Mouse (Mus musculus) adrenal gland (tissue): ENCODE data around the gene Filip1.
"Not testable (repeated sequence)": the region's sequence is repeated elsewhere in the genome, so short reads cannot be mapped to it uniquely, and the experiment has no call there.

ENCODE experiments used
- intact Hi-C: fragments of 180-260 bp; cut with DNase I; formaldehyde crosslinking; loops from one replicate; pipeline ENCODE4 v1.15.1; 2025
- long read RNA-seq, 2 experiments: library from polyadenylated mRNA; unstranded; transcript quantifications; one replicate each; pipeline ENCODE4 v2.0.0; 2020; ENCODE audit warnings: borderline replicate concordance in 1 of 2; ENCODE audit not compliant: insufficient replicate concordance in 1 of 2

Filip1 gene
- long read RNA-seq, experiment 1, partial matches to known transcripts, result 19 of 26 reads
- long read RNA-seq, experiment 1, other reads (novel, unspliced or antisense), result 7 of 26 reads
- long read RNA-seq, experiment 2, partial matches to known transcripts, result 29 of 36 reads
- long read RNA-seq, experiment 2, other reads (novel, unspliced or antisense), result 7 of 36 reads

DNA sequence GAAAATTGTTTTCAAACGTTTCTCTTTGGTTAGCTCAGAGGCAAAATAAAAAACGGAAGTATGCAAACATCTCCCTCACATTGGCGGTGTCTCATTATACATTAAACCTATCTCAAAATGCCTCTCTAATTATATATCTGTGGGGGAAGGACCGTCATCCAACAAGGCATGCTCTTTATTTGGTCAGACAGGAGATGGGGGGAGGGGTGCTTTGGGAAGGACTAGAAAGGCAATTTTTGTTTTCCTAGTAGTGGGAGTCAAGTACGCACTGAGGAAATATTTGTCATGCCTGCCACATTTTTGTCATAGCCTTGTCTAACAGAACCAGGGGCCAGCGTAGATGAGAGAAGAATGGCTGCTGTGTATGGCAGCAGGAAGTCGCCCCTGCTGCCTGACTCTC, at the start of gene Filip1:
TSS of gene Filip1 (minus strand) at position 101 of the 400 bp plus-strand sequence.
- intact Hi-C loops, result no loop called here

DNA sequence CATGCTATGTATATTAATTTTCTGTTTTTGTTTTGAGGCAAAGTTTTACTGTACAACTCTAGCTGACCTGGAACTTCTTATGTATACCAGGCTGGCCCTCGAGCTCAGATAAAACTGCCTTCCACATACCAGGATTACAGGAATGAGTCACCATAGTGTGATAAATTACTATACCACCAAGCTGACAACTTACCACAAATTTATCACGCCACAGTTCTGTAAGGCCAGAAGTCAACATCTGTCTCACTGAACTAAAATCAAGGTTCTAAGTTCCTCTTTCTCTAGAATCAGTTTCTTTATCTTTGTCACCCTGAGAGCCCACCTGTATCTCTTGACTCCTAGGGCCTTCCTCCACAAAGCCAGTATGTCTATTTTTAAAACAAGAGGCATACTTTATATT, 45.0 kb upstream of the Filip1 start:
- intact Hi-C loops, result no loop called here

DNA sequence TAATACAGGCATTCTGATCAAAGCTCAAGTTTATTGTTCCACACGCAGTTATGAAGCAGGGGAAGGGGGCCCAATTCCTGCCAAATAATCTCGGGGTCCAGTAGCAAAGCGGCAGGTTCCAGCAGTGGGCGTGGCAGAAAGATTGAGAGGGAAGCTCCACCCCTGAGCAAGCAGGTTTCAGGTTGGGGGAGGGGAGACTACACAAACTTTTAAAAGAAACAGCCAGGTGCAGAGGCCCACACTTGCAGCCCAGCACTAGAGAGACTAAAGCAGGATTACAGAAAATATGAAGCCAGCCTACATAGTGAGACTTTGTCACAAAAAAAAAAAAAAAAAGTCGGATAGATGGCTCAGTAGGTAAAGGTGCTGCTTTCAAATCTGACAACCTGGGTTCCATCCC, 40.3 kb upstream of the Filip1 start:
- intact Hi-C loops, result no loop called here

DNA sequence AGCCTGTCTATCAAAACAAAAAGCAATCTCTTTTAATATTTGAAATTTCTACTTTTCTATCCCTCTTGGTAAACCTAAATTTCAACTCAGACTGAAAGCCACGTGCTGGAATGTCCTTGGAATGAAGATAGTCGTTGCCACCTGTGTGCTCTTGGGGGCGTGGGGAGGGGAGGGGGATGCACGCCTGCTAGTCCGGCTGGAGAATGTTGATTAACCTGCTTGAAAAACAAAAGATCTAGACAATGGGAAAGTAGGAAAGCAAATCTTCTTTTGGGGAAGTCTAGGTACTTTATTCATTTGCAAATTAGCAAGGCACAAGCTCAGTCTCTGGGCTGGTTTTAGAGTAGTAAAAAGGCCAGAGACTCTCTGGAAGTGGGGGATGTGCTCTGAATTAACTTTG, 36.6 kb upstream of the Filip1 start:
- intact Hi-C loops, result not testable (repeated sequence)

DNA sequence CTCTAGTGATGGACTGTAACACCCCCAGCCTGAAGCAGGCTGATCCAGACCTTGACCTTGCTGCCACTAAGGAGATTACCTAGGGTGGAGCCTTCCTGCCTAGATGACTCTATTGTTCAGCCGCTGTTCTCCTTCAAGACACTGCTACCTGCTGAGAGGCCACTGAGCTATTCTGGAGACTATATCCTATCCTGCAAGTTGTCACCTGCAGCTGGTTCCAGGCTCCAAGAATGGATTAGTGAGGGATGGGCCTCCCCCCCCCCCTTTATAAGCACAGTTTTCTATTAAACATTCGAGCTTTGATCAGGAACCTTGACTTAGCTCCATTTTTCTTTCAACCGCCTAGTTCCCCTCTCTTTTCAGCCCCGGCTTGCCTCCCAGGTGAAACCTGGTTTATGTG, 31.6 kb upstream of the Filip1 start:
- intact Hi-C loops, result not testable (repeated sequence)

DNA sequence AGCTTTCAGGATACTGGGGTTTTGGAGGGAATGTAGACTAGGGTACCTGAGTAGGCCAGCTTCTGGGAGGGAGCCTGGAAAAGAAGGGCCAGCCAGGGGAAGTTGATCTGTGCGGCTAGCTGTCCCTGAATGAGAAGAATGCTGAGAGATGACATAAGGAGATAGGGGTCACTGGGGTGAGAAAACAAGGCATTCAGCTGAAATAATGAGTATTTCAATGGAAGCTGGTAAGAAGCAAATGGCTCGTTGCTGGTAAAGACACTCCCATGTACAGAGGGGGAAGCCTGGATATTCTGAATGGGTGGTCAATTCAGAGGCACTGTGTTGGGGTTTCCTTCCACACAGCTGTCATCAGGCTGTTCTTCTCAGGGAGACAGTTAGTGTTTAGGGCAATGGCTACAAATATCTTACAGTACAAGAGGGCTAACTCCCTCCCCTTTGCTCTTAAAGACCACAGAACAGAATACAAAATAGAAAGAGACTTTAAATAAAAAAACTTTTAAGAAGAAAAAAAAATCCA, 26.7 kb upstream of the Filip1 start:
- intact Hi-C loops, result no loop called here

DNA sequence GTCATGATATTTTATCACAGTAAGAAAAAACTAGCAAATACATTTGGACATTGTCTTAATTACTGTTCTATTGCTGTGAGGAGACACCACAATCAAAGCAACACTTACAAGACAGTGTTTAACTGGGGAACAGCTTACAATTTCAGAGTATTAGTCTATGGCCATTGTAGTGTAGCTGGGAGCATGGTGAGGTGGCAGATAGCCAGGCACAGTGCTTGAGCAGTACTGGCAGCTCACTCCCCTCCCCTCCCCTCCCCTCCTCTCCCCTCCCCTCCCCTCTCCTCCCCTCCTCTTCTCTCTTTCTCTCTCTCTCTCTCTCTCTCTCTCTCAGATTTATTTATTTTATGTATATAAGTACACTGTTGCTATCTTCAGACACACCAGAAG, 25.3 kb upstream of the Filip1 start:
- intact Hi-C loops, result no loop called here

DNA sequence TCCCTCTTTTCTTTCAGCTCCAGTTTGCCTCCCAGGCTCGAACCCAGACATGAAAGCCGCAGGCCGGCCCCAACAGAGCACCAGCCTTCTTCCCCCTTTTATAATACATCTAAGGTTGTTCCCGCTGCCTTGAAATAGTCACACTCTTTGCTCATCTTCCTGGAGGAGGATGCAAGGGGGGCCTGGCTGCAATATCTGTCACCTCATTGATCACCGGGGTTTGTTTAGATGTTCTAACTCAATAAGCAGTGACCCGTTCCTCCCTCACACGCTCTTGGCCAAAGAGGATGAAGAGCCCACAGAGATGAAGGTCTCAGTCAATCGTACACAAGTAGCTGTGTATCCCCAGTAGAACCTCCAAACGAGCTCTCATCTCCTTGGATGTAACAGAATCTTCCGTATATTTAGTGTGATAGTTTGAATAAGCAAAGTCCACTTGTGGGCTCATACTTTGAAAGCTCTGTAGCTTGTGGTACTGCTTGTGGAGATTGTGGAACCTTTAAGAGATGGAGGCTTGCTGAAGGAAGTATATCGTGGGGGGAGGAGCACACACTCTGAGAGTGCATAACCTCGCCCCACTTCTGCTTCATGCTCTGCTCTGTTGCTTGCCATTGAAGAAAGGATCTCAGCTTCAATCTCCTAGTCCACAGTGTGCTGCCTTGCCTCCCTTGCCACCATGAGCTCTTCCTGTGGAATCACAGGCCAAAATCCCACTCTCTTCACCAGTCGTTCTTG, 24.8 kb upstream of the Filip1 start:
- intact Hi-C loops, result no loop called here

DNA sequence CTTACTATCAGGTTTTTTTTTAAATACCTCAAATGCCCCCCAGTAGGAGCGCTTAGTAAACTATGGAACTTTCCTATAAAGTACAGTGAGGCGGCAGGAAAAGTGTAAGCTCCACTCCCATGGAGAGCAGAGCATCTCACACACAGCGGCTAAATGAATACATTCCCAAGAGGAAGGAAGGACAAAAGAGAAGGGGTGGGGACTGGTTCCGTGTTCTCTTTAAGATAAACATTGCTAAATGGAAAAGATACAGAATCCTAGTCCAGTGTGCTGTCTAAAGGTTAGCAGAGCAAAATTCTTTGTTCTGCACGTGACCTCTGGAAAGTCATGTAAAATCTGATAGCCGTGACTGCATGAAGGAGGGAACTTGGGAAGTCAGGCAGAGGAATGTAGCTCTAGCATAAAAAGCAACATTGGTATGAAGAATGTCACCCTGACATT, 13.9 kb upstream of the Filip1 start:
- intact Hi-C loops, result loop anchor here (2.0 kb wide), 1 partner anchor 220 kb away; no protein-coding TSS in a partner anchor

DNA sequence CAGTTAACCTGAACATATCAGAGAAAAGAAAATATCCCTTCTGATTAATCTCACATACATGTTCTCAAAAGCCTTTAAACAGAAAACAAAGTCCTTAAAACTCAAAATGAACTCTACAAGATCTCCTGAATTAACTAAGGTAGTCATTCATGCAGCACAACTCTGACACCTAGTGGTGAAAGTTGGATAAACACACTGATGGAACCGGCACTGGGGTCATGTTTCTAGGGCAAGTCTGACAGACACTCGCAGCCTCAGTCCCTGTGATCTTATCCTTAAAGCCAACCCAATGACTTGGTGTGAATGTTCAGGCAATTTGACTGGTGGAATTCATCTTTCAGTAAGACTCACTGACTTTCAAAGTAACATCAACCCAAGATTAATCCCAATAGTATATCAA, 13.4 kb upstream of the Filip1 start:
- intact Hi-C loops, result loop anchor here (2.0 kb wide), 1 partner anchor 219 kb away; no protein-coding TSS in a partner anchor

DNA sequence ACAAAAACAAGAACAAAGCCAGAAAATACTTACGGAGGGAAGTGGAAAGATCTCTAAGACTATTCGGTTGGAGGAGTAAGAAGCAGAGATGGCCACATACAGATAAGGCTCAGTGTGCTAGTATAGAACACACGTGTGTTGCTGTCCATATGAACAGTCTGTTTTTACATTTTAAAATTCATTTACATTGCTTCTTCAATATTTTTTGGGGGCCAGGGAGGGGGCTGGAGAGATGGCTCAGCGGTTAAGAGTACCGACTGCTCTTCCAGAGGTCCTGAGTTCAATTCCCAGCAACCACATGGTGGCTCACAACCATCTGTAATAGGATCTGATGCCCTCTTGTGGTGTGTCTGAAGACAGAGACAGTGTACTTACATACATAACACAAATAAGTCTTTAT, 12.7 kb upstream of the Filip1 start:
- intact Hi-C loops, result not testable (repeated sequence)

DNA sequence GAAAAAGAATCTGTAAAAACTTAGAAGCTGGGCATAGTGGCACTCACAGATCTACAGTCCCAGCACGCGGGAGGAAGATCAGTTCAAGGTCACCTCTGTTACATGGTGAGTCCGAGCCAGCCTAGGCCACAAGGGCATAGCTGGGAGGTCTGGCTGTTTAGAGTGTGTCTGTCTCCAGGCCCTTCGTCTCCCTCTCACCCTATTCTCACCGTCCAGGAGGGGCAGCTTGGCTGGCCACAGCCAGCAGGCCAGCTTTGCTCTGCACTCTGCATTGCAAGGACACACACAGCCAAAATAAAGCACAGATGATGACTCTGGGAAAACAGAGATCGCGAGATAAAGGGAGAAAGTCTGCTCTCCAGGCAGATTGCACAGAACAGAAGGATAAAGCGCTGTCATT, 10.2 kb upstream of the Filip1 start:
- intact Hi-C loops, result no loop called here

DNA sequence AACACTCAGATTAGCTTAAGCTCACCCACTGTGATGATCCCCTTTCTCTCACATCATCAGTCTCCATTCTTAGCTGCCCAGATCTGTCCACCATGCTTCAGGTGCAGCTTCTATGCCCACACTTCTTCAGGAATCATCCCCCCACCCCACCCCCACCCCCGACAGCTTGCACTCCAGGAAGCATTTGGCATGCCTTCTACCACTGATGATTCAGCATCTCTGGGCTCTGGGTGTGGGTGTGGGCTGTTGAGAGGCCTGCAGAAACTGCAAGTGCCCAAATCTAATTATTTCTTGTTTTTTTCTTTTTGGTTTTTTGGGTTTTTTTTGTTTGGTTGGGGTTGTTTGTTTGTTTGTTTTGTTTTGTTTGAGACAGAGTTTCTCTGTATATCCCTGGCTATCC, 9.0 kb upstream of the Filip1 start:
- intact Hi-C loops, result no loop called here

DNA sequence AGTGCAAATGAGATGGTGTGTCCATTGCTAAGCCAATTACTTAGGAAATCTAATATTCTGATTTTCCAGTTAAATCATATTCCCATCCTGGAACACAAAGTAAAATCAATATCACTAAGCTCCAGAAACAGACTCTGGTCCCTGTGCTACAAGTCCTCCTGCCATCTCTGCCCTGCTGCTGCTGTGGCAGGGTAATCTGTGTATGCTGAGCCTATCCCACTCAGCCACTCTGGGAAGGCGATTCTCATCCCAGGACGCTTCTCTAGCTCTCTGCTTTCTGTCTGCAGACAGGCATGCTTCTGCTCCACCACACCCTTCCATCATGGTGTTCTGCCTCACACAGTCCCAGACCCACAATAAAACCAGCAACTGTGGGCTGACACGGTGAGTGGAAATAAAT, 7.8 kb upstream of the Filip1 start:
- intact Hi-C loops, result no loop called here

DNA sequence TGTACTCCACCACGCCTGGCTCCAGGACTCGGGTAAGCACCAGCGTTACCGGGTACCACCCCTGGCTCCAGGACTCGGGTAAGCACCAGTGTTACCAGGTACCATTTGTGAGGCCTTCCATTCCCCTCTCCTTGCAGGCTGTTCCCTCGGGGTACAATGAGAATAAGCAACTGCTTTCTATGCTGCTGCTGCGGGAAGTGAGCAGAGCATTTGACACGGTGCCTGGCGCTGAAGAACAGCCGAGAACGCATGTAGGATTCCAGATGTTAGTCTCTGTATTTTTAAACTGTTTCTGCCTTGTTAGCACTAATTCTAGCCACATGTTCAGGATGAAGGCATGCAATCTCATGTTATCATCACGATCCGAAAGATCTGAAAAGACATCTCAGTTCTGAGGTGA, 635 bp downstream of the Filip1 start:
- intact Hi-C loops, result no loop called here

DNA sequence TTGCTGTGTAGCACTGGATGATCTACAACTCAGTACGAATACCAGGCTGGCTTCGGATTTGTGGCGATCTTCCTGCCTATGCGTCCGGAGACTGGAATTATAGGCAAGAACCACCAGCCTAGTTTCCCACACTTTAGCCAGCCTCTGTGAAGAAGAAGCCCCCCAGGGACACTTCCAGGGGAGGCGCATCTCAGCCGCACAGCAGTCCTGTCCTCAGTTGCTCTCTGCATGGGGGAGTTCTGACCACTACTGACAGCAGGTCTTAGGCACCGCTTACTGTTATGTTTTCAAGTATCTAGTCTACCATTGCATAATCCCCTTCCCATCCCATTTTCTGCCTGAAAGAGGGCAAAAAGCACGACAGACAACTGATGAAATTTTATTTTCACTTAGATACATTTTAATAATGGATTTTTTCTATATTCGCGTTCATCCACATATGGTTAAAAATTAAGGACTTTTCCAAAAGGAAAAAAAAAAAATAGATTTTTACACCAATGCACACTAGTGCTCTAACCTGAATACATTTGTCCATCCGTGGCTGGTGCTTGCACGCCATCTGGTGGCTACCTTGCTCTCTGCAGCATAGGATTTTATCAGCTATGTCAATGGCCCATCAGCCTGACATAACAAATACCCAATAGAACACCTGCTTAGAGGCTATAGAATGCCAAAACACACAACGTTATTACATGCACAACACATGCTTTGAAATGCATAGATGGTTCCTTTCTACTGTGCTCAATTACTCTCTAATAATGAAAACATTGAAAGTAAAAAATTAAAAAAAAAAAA, 10.1 kb downstream of the Filip1 start:
- intact Hi-C loops, result loop anchor here (2.0 to 5.0 kb wide), 2 partner anchors 135 to 196 kb away; no protein-coding TSS in a partner anchor

DNA sequence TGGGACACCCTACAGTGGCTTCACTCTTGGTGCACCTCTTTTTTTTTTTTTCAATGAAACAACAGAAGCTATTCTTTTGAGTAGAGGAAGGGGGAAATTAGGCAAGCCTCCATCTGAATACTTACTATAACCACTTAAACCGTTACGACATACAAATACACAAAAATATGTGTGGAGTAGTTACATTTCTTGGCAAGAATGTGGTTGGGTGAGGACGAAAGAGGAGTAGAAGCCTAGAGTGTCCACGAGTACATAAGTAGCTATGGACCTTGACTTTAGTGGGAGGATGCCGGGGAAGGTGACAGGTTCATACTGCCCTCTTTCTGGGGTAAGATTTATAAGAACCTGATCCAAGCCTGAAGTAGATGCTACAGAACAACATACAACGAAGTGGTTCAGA, 15.4 kb downstream of the Filip1 start:
- intact Hi-C loops, result no loop called here

DNA sequence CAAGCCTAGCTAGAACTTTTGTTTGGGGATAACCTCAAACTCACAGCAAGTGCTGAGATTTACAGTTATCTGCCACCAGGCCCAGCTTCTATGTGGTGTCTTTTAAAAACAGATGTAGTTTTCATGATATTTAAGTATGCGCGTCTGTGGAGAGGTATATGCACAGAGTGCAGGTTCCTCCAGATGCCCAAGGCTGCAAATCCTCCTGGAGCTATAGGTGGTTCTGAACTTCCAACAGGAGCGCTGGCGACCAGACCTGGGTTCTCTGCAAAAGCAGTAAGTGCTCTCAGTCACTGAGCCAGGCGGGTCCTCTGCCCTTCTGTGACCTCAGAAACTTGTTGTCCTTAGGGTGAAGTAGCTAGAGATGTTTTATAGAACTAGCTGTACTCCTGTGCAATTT, 18.4 kb downstream of the Filip1 start:
- intact Hi-C loops, result loop anchor here (2.0 to 5.0 kb wide), 2 partner anchors 13 to 107 kb away; no protein-coding TSS in a partner anchor

DNA sequence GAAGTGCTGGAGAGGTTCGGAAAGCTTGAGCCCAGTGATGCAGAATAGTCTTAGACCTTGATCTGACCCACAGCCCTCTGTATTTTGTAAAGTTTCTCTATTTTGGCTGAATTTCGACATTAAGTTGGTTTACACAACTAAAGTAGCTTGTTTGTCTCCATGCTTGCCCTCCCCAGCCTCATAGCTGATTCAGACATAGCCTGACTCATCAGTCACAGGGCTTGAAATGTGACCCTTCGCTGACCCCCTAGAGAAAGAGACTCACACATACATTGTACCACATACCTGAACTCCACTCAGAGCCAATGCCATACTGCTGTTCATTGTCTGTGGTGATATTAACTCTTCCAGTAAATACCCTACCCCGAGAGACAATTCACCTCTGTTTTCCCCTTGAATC, 19.6 kb downstream of the Filip1 start:
- intact Hi-C loops, result loop anchor here (5.0 kb wide), 1 partner anchor 106 kb away; no protein-coding TSS in a partner anchor

DNA sequence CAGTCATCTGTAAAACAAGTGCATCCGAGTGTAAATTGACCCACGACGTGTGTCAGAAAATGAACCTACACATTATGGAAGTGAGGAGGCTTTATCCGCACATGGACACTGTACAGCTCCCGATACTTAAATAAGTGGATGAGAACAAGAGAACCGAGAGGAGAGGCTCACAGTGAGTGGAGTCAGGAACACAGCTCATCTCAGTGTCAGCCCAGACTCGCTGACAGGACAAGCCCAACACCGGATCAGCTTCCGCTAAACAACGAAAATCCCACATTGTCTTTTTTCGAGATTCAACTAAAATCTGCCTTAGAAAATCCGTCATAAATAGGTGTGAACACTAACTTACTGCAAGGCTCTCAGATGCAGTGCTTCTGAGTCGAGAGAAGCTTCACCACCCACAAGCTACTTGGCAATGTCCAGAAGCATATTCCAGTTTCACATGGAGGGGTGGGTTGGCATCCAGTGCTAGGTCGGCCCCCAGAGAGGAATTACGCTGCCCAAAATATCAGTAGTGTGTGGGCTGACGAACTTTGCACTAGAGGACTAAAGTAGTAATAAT, 22.1 kb downstream of the Filip1 start:
- intact Hi-C loops, result loop anchor here (5.0 kb wide), 1 partner anchor 103 kb away; no protein-coding TSS in a partner anchor

DNA sequence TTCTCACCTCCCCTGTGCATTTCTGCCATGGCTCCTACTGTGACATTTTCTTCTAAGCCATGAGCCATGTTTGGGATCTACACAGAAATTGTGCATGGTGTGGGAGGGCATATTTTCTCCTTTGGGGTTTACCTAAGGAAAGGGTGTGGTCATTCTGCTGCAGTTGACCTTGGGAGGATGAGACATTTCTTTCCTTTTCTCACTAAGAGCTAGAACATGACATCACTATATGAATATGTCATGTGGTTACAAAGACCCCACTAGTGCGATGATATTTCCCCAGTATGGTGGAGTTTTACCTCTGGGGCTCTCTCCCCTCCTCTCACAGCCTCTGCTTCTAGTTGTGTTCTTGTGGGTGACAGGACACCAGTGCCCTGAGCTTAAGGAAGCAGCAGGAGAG, 22.9 kb downstream of the Filip1 start:
- intact Hi-C loops, result loop anchor here (5.0 kb wide), 1 partner anchor 102 kb away; no protein-coding TSS in a partner anchor
